Mouse (Mus musculus): Measurements from ENCODE around the gene Lrig2. TPM values are rescaled to one million over a fixed set of nuclear protein-coding genes. Genes with fewer than 3 reads are reported as not detected.
A peak's percentile ranks its signal among the peaks of the same experiment; 100 is the strongest.

Gene Lrig2
- polyA plus RNA-seq, 1 experiment from 2014 or later = 20.1 TPM

GRCm38 (mm10) chr3:104461226-104461625 lies 50.5 kb downstream of the Lrig2 start:
- ATAC-seq (no peak), DNase-seq (ENCODE audit: low read depth, low spot score) (no peak)
- CTCF ChIA-PET = interaction anchor here (0.8 to 2.2 kb wide), 6 partner anchors 9 to 443 kb away, joined by 3 to 9 read pairs (median 4); no protein-coding TSS in a partner anchor
- POLR2A ChIA-PET = interaction anchor here (1.2 kb wide), 1 partner anchor 9 kb away, joined by 3 read pairs; no protein-coding TSS in a partner anchor
- in situ Hi-C loops (cut with MboI; ENCODE audit: low pct_unique_long_range_greater_than_20kb) = no loop called here
- no peaks in the 10 kb centered on the region for H3K27me3 ChIP-seq
- TF ChIP-seq CTCF (IDR thresholded peaks at IDR 0.05) = no peak

- DNase-seq (ENCODE audit: low read depth, low spot score) = no peak
- CTCF ChIA-PET = interaction anchor here (1.1 to 2.1 kb wide), 3 partner anchors 11 to 37 kb away, joined by 3 to 6 read pairs (median 4); no protein-coding TSS in a partner anchor
- POLR2A ChIA-PET = interaction anchor here (1.5 kb wide), 1 partner anchor 11 kb away, joined by 5 read pairs; no protein-coding TSS in a partner anchor
- in situ Hi-C loops (cut with MboI; ENCODE audit: low pct_unique_long_range_greater_than_20kb) = no loop called here
- ATAC-seq = peak; percentile 31
- H3K27me3 ChIP-seq = no peaks in the 10 kb centered on the region
- TF ChIP-seq CTCF (IDR thresholded peaks at IDR 0.05) = no peak
These were observed 53.1 kb downstream of the Lrig2 start for GRCm38 (mm10) chr3:104458588-104458987.

- POLR2A ChIA-PET = interaction anchor here (0.6 to 0.8 kb wide), 3 partner anchors 15 to 216 kb away, joined by 3 to 4 read pairs (median 3); no protein-coding TSS in a partner anchor
- CTCF ChIA-PET = interaction anchor here (0.9 to 1.5 kb wide), 4 partner anchors 136 to 427 kb away, joined by 3 to 4 read pairs (median 3); no protein-coding TSS in a partner anchor
- TF ChIP-seq CTCF (IDR thresholded peaks at IDR 0.05) = no peak
- no peak for DNase-seq (ENCODE audit: low read depth, low spot score)
- no peak for ATAC-seq
- H3K27me3 ChIP-seq = no peaks in the 10 kb centered on the region
- in situ Hi-C loops (cut with MboI; ENCODE audit: low pct_unique_long_range_greater_than_20kb) = no loop called here
These were observed 56.0 kb downstream of the Lrig2 start for GRCm38 (mm10) chr3:104455506-104456275.

- in situ Hi-C loops (cut with MboI; ENCODE audit: low pct_unique_long_range_greater_than_20kb) = no loop called here
- ChIA-PET CTCF (interaction anchor here (1.1 to 2.6 kb wide), 7 partner anchors 10 to 236 kb away, joined by 3 to 9 read pairs (median 4); no protein-coding TSS in a partner anchor), POLR2A (interaction anchor here (0.6 to 1.3 kb wide), 4 partner anchors 11 to 228 kb away, joined by 3 to 5 read pairs (median 4); no protein-coding TSS in a partner anchor)
- H3K27me3 ChIP-seq = no peaks in the 10 kb centered on the region
- ATAC-seq = no peak
- no peak for DNase-seq (ENCODE audit: low read depth, low spot score)
- TF ChIP-seq CTCF (IDR thresholded peaks at IDR 0.05) = no peak
These were observed 64.5 kb downstream of the Lrig2 start for GRCm38 (mm10) chr3:104447240-104447639.

GRCm38 (mm10) chr3:104446689-104447088 lies 65.0 kb downstream of the Lrig2 start:
- POLR2A ChIA-PET = interaction anchor here (1.3 kb wide), 1 partner anchor 12 kb away, joined by 5 read pairs; no protein-coding TSS in a partner anchor
- no peak for ATAC-seq
- in situ Hi-C loops (cut with MboI; ENCODE audit: low pct_unique_long_range_greater_than_20kb) = no loop called here
- CTCF ChIA-PET = interaction anchor here (1.1 to 2.6 kb wide), 5 partner anchors 7 to 223 kb away, joined by 3 to 10 read pairs (median 5); no protein-coding TSS in a partner anchor
- DNase-seq (ENCODE audit: low read depth, low spot score) = no peak
- H3K27me3 ChIP-seq = no peaks in the 10 kb centered on the region
- no peak for TF ChIP-seq CTCF (IDR thresholded peaks at IDR 0.05)

GRCm38 (mm10) chr3:104445576-104445975 lies 66.1 kb downstream of the Lrig2 start:
- DNase-seq (ENCODE audit: low read depth, low spot score) = no peak
- CTCF ChIA-PET = interaction anchor here (1.0 to 2.4 kb wide), 5 partner anchors 9 to 43 kb away, joined by 3 to 10 read pairs (median 4); no protein-coding TSS in a partner anchor

GRCm38 (mm10) chr3:104444946-104445460 lies 66.7 kb downstream of the Lrig2 start:
- ChIA-PET POLR2A (no interaction called here), CTCF (interaction anchor here (1.0 to 2.4 kb wide), 5 partner anchors 8 to 304 kb away, joined by 3 to 10 read pairs (median 3); no protein-coding TSS in a partner anchor)
- no peaks in the 10 kb centered on the region for H3K27me3 ChIP-seq
- ATAC-seq (no peak), DNase-seq (ENCODE audit: low read depth, low spot score) (no peak)
- in situ Hi-C loops (cut with MboI; ENCODE audit: low pct_unique_long_range_greater_than_20kb) = loop anchor here (5.0 kb wide), 5 partner anchors 83 to 428 kb away; no protein-coding TSS in a partner anchor
- TF ChIP-seq CTCF (IDR thresholded peaks at IDR 0.05) = no peak

More at GRCm38 (mm10) chr3:104445576-104445975, 66.1 kb downstream of the Lrig2 start:
- POLR2A ChIA-PET = no interaction called here
- ATAC-seq = no peak
- no peaks in the 10 kb centered on the region for H3K27me3 ChIP-seq
- in situ Hi-C loops (cut with MboI; ENCODE audit: low pct_unique_long_range_greater_than_20kb) = no loop called here
- TF ChIP-seq CTCF (IDR thresholded peaks at IDR 0.05) = no peak

- ATAC-seq (no peak), DNase-seq (ENCODE audit: low read depth, low spot score) (no peak)
- no peak for TF ChIP-seq CTCF (IDR thresholded peaks at IDR 0.05)
- in situ Hi-C loops (cut with MboI; ENCODE audit: low pct_unique_long_range_greater_than_20kb) = loop anchor here (5.0 kb wide), 5 partner anchors 82 to 427 kb away; no protein-coding TSS in a partner anchor
- no peaks in the 10 kb centered on the region for H3K27me3 ChIP-seq
- POLR2A ChIA-PET = no interaction called here
- CTCF ChIA-PET = interaction anchor here (1.6 to 1.7 kb wide), 2 partner anchors 41 to 303 kb away, joined by 3 to 4 read pairs; no protein-coding TSS in a partner anchor
These were observed 67.6 kb downstream of the Lrig2 start for GRCm38 (mm10) chr3:104444082-104444481.

- no peak for DNase-seq (ENCODE audit: low read depth, low spot score)
- ATAC-seq = peak; percentile 9
- POLR2A ChIA-PET = interaction anchor here (0.7 kb wide), 2 partner anchors 17 to 213 kb away, joined by 3 to 5 read pairs; no protein-coding TSS in a partner anchor
- H3K27me3 ChIP-seq = no peaks in the 10 kb centered on the region
- TF ChIP-seq CTCF (IDR thresholded peaks at IDR 0.05) = no peak
- in situ Hi-C loops (cut with MboI; ENCODE audit: low pct_unique_long_range_greater_than_20kb) = loop anchor here (5.0 kb wide), 5 partner anchors 80 to 425 kb away; no protein-coding TSS in a partner anchor
- CTCF ChIA-PET = interaction anchor here (0.7 to 3.7 kb wide), 19 partner anchors 11 to 428 kb away, joined by 3 to 12 read pairs (median 4); partner anchors contain the start of gene Magi3
These were observed 69.4 kb downstream of the Lrig2 start for GRCm38 (mm10) chr3:104442357-104442756.

GRCm38 (mm10) chr3:104441870-104442283 lies 69.8 kb downstream of the Lrig2 start:
- TF ChIP-seq CTCF (IDR thresholded peaks at IDR 0.05) = peak; percentile 99
- ChIA-PET POLR2A (interaction anchor here (0.7 to 1.4 kb wide), 3 partner anchors 46 to 213 kb away, joined by 3 to 4 read pairs (median 3); no protein-coding TSS in a partner anchor), CTCF (interaction anchor here (0.6 to 3.7 kb wide), 21 partner anchors 11 to 364 kb away, joined by 3 to 12 read pairs (median 4); partner anchors contain the start of gene Magi3)
- ATAC-seq = peak; percentile 75
- in situ Hi-C loops (cut with MboI; ENCODE audit: low pct_unique_long_range_greater_than_20kb) = loop anchor here (5.0 kb wide), 5 partner anchors 80 to 425 kb away; no protein-coding TSS in a partner anchor
- peak; percentile 77 for DNase-seq (ENCODE audit: low read depth, low spot score)
- H3K27me3 ChIP-seq = no peaks in the 10 kb centered on the region
